Mouse (Mus musculus): ENCODE measurements around the gene Cks2.
"Not testable (repeated sequence)": the region's sequence is repeated elsewhere in the genome, so short reads cannot be mapped to it uniquely, and the experiment has no call there.

The Cks2 gene

GRCm38 (mm10) chr13:51628273-51628848 is 16.7 kb upstream of the Cks2 start:
- ChIA-PET CTCF (interaction anchor here in 3 of 4 experiments (0.5 to 2.7 kb wide), 4 partner anchors 9 to 14 kb away, joined by 3 to 9 read pairs (median 4); no protein-coding TSS in a partner anchor), POLR2A (interaction anchor here in 3 of 4 experiments (0.9 to 1.5 kb wide), 10 partner anchors 10 to 23 kb away, joined by 3 to 8 read pairs (median 4); partner anchors contain the start of genes Cks2 (in 1 of the 3) and Secisbp2 (in 1 of the 3))

DNA sequence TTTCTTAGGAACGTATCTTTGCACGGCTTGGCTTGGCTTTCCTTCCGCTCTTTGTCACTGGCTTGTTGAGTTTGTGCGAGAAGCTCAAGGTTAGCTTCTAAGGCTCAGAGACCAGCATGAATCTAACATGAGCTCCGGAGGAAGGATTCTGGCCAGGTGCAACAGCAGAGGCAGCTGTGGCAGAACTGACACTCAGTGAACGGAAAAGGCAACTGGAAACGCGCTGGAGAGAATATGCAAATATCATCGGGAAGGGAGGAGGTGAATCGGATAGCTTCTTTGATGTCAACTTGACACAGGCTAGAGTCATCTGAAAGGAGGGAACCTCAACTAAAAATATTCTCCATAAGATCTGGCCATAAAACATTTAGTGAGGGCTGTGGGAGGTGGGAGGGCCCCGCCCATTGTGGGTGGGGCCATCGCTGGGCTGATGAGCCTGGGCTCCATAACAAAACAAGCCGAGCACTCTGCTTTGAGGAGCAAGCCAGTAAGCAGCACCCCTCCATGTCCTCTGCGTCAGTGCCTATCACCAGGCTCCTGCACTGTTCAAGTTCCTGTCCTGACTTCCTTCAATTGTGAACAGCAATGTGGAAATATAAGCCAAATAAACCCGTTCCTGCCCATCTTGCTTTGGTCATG is 13.6 kb upstream of the Cks2 start:
- CTCF ChIA-PET: interaction anchor here in 3 of 4 experiments (1.2 to 1.7 kb wide), 4 partner anchors 13 to 15 kb away, joined by 3 to 7 read pairs (median 4); no protein-coding TSS in a partner anchor

GRCm38 (mm10) chr13:51632560-51633218 is 12.3 kb upstream of the Cks2 start:
- POLR2A ChIA-PET: interaction anchor here in 3 of 4 experiments (0.6 to 4.5 kb wide), 7 partner anchors 8 to 18 kb away, joined by 3 to 47 read pairs (median 5); partner anchors contain the start of genes Cks2 (in 2 of the 3) and Secisbp2 (in 1 of the 3)
- CTCF ChIA-PET: interaction anchor here in 1 of 4 experiments (1.2 kb wide), 1 partner anchor 10 kb away, joined by 5 read pairs; no protein-coding TSS in a partner anchor

More for the DNA sequence above, 13.6 kb upstream of the Cks2 start:
- POLR2A ChIA-PET: interaction anchor here in 3 of 4 experiments (0.7 to 4.5 kb wide), 14 partner anchors 10 to 20 kb away, joined by 3 to 47 read pairs (median 5); partner anchors contain the start of genes Cks2 (in 2 of the 3) and Secisbp2 (in 2 of the 3)

GRCm38 (mm10) chr13:51635384-51635783 is 9.6 kb upstream of the Cks2 start:
- POLR2A ChIA-PET, CTCF ChIA-PET: not testable (repeated sequence)

- CTCF ChIA-PET: interaction anchor here in 2 of 4 experiments (0.6 to 1.0 kb wide), 2 partner anchors 12 to 1339 kb away, joined by 3 to 5 read pairs; partner anchors contain the start of gene Secisbp2 (in 1 of the 2)
These were observed 6.1 kb upstream of the Cks2 start for GRCm38 (mm10) chr13:51638958-51639357.

GRCm38 (mm10) chr13:51641424-51641823 is 3.6 kb upstream of the Cks2 start:
- POLR2A ChIA-PET: interaction anchor here in 3 of 4 experiments (0.6 to 5.5 kb wide), 13 partner anchors 8 to 207 kb away, joined by 3 to 47 read pairs (median 4); partner anchors contain the start of gene Secisbp2 (in 2 of the 3)
- CTCF ChIA-PET: interaction anchor here in 1 of 4 experiments (1.1 kb wide), 1 partner anchor 24 kb away, joined by 11 read pairs; no protein-coding TSS in a partner anchor

More at GRCm38 (mm10) chr13:51638958-51639357, 6.1 kb upstream of the Cks2 start:
- POLR2A ChIA-PET: interaction anchor here in 2 of 4 experiments (0.6 to 1.0 kb wide), 3 partner anchors 12 to 27 kb away, joined by 3 read pairs; no protein-coding TSS in a partner anchor

DNA sequence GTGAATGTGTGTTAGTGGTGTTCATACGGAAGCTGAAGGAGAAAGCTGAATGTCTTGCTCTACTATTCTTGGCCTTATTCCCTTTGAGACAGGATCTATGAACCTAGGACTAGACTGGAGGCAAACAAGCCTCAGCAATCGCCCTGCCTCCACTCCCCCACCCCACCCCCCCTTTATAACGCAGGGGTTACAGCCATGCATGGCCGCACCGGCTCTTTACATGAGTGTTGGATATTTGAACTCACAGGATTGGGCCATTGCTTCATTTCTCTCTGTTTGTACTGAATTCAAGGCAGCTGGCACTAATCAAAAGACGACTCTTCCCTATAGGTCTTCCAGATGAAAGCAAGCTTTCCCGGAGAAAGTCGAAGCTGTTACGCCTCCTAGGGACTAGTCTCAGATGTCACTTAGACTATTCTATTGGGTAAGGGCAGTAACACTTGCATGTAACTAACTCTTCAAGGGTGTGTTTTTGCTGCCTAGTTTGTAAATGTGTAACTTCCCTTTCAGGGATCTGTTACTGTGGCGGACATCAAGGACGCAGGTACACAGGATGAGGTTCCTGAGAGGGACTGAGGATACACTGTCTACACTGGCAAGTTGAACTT is 2.8 kb upstream of the Cks2 start:
- ChIA-PET CTCF (interaction anchor here in 3 of 4 experiments (0.5 to 1.1 kb wide), 6 partner anchors 9 to 221 kb away, joined by 3 to 6 read pairs (median 4); partner anchors contain the start of gene Secisbp2 (in 1 of the 3)), POLR2A (interaction anchor here (0.6 to 5.5 kb wide), 14 partner anchors 9 to 1554 kb away, joined by 3 to 47 read pairs (median 6); partner anchors contain the start of gene Secisbp2 (in 4 of the 4))

DNA sequence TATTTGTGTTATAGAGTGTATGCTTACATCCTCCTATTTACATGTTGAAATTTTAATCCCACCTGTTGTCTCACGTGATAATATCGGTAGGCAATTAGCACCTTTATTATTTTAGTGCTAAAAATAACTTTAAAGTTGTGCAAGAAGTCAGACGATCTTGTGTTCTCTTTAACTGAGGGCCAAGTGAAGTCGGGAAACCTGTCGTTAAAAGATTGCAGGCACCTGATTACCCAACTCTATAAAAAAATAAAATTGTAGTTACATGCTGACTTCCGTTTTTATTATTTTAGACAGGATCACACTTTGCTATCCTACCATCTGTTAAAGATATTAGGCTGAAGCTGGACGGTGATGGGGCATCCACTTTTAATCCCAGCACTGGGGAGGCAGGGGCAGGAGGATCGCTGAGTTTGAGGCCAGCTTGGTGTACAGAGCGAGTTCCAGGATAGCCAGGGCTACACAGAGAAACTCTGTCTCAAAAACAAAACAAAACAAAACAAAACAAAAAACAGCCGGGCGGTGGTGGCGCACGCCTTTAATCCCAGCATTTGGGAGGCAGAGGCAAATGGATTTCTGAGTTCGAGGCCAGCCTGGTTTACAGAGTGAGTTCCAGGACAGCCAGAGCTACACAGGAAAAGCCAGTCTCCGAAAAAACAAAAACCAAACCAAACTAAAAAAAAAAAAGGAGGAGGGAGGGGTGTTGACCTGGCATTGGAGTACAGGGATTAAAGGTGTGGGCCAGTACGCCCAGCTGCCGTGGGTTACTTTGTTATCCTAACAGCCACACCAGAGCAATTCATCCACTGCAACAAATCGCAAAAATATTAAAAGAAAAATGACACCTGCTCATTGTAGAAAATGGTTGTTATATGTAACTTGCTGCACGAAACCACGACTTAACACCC is 856 bp upstream of the Cks2 start:
- ChIA-PET CTCF (interaction anchor here in 1 of 4 experiments (0.6 to 1.3 kb wide), 2 partner anchors 26 to 207 kb away, joined by 3 read pairs; no protein-coding TSS in a partner anchor), POLR2A (interaction anchor here (0.6 to 5.5 kb wide), 16 partner anchors 11 to 594 kb away, joined by 3 to 47 read pairs (median 4); no protein-coding TSS in a partner anchor)

GRCm38 (mm10) chr13:51645872-51646271 is 840 bp downstream of the Cks2 start:
- CTCF ChIA-PET: no interaction called here
- POLR2A ChIA-PET: interaction anchor here in 2 of 4 experiments (1.5 to 5.5 kb wide), 5 partner anchors 14 to 108 kb away, joined by 3 to 47 read pairs (median 5); no protein-coding TSS in a partner anchor

DNA sequence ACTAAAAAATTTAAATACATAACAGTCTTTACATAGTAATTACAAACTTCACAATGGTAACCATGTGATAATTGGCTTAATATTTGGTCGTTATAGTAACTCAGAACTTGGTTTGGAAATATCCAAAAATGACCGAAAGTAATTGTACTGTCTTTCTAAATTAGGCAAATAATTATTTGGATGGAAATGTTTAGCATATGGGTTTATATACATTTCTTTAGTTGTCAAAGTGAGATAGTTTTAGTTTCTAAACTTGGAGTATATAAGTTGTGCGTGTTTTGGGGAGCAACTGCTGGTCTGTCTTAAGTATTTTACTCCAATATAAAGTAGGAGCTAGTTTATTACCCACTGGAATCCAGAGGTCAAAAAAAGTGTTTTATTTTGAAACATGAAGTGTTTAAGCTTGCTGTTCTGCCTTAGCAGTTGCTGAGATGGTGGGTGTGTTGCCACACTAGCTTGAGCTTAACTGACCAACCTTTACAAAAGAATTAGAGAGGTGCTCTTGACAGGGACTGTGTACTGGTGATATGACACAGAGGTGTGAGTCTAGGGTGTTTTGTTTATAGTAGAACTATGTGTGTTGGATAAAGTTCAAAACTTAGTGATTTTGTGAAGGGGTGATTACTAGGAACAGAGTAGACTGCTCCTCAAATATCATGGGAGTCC is 1.5 kb downstream of the Cks2 start:
- POLR2A ChIA-PET: interaction anchor here in 2 of 4 experiments (0.7 to 3.3 kb wide), 8 partner anchors 13 to 1001 kb away, joined by 3 to 16 read pairs (median 4); no protein-coding TSS in a partner anchor
- CTCF ChIA-PET: no interaction called here

DNA sequence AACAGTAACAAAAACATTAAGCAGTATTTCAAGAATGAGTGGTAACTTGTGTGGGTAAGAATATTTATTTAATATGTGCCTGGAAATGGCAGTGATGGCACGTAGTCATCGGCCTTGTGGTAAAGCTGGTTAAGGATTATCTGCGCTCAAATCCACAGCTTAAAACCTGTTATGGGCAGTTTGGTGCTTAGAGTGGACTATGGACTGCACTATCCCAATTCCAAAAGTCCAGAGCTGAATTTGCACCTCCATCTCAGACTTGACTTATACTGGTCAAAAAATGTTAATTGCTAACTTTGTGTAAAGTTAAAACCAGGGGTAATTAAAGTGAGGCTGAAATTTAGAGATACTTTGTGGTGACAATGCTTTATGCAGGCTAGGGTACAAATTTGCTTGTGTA is 2.7 kb downstream of the Cks2 start:
- CTCF ChIA-PET: no interaction called here
- POLR2A ChIA-PET: interaction anchor here (0.6 to 3.3 kb wide), 14 partner anchors 10 to 437 kb away, joined by 3 to 16 read pairs (median 3); no protein-coding TSS in a partner anchor

- ChIA-PET CTCF (interaction anchor here in 1 of 4 experiments (0.5 kb wide), 1 partner anchor 29 kb away, joined by 3 read pairs; no protein-coding TSS in a partner anchor), POLR2A (interaction anchor here (0.6 to 3.3 kb wide), 16 partner anchors 9 to 315 kb away, joined by 3 to 16 read pairs (median 3); no protein-coding TSS in a partner anchor)
These were observed 3.2 kb downstream of the Cks2 start for GRCm38 (mm10) chr13:51648237-51648636.

- POLR2A ChIA-PET: interaction anchor here in 3 of 4 experiments (0.6 to 3.3 kb wide), 19 partner anchors 8 to 540 kb away, joined by 3 to 26 read pairs (median 4); partner anchors contain the start of gene Sema4d (in 1 of the 3)
These were observed 4.7 kb downstream of the Cks2 start for GRCm38 (mm10) chr13:51649740-51650139.

DNA sequence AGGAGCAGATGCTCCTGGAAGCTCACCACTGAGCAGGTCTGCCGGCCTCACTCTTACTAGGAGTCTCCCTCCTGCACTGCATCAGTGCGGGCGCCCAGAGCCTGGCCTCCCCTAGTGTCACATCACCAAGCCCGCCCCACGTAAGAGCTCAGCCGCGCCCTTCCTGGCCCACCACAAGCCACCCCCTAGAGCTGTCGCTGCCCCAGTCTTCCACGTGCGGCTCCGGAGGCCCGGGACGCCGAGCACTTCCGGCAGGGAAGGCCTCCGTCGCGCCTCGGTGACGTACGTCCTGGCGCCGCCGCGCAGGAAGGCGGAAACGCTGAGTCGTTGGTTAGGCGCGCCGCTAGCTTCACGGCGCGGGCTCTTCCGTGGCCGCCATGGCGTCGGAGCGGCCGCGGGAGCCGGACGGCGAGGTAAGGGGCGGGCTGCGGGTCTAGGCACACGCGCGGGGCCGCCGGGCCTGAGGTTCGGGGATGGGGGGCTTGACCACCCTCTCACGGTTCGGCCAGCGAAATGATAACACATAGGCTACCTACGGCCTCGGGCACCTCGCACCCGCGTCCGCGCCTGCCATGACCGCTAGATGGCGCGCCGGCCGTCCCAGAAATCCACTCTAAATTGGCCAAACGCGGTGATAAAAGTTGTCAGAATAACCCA is 6.5 kb downstream of the Cks2 start, which contains the start of gene Secisbp2:
Gene Secisbp2, plus strand, starts transcription at position 290 of the 657 bp plus-strand sequence.
- CTCF ChIA-PET: interaction anchor here (0.6 to 1.6 kb wide), 17 partner anchors 9 to 602 kb away, joined by 3 to 10 read pairs (median 4); no protein-coding TSS in a partner anchor

More at GRCm38 (mm10) chr13:51649740-51650139, 4.7 kb downstream of the Cks2 start:
- CTCF ChIA-PET: no interaction called here

DNA sequence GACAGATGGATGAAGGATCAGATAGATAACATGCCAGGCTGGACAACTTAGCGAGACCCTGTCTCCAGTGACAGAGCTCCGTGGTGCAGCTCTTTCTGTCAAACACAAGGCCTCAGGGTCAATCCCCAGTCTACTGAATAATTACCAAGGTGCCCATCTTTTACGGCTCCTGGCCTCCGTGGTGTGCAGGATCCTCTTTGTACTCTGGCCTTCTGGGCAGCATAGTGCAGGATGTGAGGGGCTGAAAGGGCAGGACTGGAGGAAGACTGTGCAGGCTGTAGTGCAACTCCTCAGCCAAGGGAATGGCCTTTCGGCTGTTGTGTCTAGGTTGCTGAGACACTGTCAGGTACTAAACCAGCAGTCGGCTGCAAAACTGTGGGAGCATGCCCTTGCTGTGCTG is 8.1 kb downstream of the Cks2 start:
- CTCF ChIA-PET: interaction anchor here in 1 of 4 experiments (0.5 kb wide), 1 partner anchor 523 kb away, joined by 4 read pairs; no protein-coding TSS in a partner anchor
- POLR2A ChIA-PET: interaction anchor here in 2 of 4 experiments (1.1 to 2.0 kb wide), 6 partner anchors 11 to 145 kb away, joined by 3 to 6 read pairs (median 3); no protein-coding TSS in a partner anchor

More for the DNA sequence above, 6.5 kb downstream of the Cks2 start, which contains the start of gene Secisbp2:
- POLR2A ChIA-PET: interaction anchor here (0.5 to 3.1 kb wide), 60 partner anchors 8 to 580 kb away, joined by 3 to 30 read pairs (median 4); partner anchors contain the start of genes Gadd45g (in 1 of the 4), Nxnl2 (in 1 of the 4) and Sema4d (in 1 of the 4)

All from embryonic stem cell, embryonic (primary cell).